Mouse (Mus musculus): ENCODE data around the gene Tmem263. TPM values are rescaled to one million over a fixed set of nuclear protein-coding genes. Genes with fewer than 3 reads are reported as not detected.

Tmem263 gene
- total and polyA plus RNA-seq, 3 experiments, result 12.0 to 27.9 (median 19.8) TPM

DNA sequence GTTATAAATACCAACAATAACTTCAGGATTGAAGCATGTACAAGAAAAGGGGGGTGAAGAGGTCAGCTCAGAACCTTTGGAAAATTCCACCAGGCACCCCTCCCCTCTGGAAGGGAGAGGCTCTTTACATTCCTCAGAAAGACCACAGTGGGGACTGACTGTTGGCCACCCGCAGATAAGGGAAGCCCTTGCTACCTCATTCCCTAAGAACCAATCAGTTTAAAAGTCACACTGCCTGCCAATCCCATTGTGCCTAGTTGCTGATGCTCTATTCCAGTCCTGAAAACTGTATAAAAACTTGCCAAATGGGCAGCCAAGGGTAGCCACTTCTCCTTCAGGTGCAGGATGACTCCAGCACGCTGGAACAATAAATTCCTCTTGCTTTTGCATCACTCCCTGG is 47.6 kb upstream of the Tmem263 start:
- no peaks in the 10 kb centered on the region for H3K4me1 ChIP-seq (ENCODE audit: control insufficient read depth in 1 of 2, insufficient read depth in 2 of 2)
- H3K36me3 ChIP-seq (replicated peaks in 1 of 2; ENCODE audit: control insufficient read depth in 1 of 2, insufficient read depth in 1 of 2, low read length in 1 of 2), result no peaks in the 10 kb centered on the region
- DNase-seq (ENCODE audit: extremely low read depth), result no peak
- dilution Hi-C loops (cut with MboI; ENCODE audit: extremely low pct_ligation_motif_present, extremely low pct_unique_long_range_greater_than_20kb, low sequenced_read_pairs) (no loop called here), in situ Hi-C loops (cut with MboI; ENCODE audit: low pct_ligation_motif_present, low pct_unique_long_range_greater_than_20kb, low sequenced_read_pairs) (no loop called here)
- no peaks in the 10 kb centered on the region for H3K27me3 ChIP-seq (replicated peaks)
- H3K9me3 ChIP-seq (replicated peaks; ENCODE audit: low read length), result no peaks in the 10 kb centered on the region
- no peak overlapping the region for H3K4me3 ChIP-seq (replicated peaks in 1 of 3; ENCODE audit: low read depth in 2 of 3, low read length in 2 of 3, poor library complexity in 1 of 3)
- TF ChIP-seq UBTF (IDR thresholded peaks at IDR 0.05; ENCODE audit: low read depth, low read length) (no peak), JUN (IDR thresholded peaks at IDR 0.05; ENCODE audit: insufficient read depth, low read depth, low read length) (no peak), GABPA (IDR thresholded peaks at IDR 0.05; ENCODE audit: insufficient replicate concordance, low read depth, low read length) (no peak), EP300 (IDR thresholded peaks at IDR 0.05; ENCODE audit: low read length) (no peak), NELFE (IDR thresholded peaks at IDR 0.05; ENCODE audit: low read depth, low read length) (no peak), NRF1 (IDR thresholded peaks at IDR 0.05; ENCODE audit: low read depth, low read length) (no peak), MAZ (IDR thresholded peaks at IDR 0.05; ENCODE audit: low read depth, low read length) (no peak), BHLHE40 (IDR thresholded peaks at IDR 0.05; ENCODE audit: low read depth, low read length) (no peak)
- no peak overlapping the region for H3K27ac ChIP-seq (ENCODE audit: insufficient read depth, low read depth)
- no peaks in the 10 kb centered on the region for H3K79me2 ChIP-seq (replicated peaks; ENCODE audit: control insufficient read depth, extremely low read depth, insufficient read depth, poor library complexity, severe bottlenecking)
- H3K4me2 ChIP-seq (ENCODE audit: insufficient read depth, low read depth, poor library complexity, severe bottlenecking), result no peak overlapping the region
- H3K9ac ChIP-seq (ENCODE audit: insufficient read depth, low read depth), result no peak overlapping the region

DNA sequence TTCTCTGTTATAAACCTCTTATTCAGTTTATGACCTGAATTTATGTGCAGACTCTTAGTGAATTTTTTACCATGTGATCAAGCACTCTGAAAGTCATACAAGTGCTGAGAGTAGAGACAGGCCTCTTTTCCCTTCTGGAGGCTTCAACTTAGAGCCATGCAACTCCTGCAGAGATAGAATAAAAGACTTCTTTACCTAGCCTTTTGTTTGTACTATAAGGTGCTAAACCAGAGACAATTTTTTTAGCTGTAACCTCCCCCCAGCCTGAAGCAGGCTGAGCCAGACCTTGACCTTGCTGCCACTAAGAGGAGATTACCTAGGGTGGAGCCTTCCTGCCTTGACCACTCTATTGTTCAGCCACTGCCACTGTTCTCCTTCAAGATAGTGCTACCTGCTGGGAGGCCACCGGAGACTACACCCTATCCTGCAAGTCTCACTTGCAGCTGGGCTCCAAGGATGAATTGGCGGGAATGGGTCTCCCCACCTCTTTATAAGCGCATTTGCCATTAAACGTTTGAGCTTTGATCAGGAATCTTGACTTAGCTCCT is 30.7 kb upstream of the Tmem263 start:
- dilution Hi-C loops (cut with MboI; ENCODE audit: extremely low pct_ligation_motif_present, extremely low pct_unique_long_range_greater_than_20kb, low sequenced_read_pairs) (no loop called here), in situ Hi-C loops (cut with MboI; ENCODE audit: low pct_ligation_motif_present, low pct_unique_long_range_greater_than_20kb, low sequenced_read_pairs) (no loop called here)
- Histone ChIP-seq H3K79me2 (replicated peaks; ENCODE audit: control insufficient read depth, extremely low read depth, insufficient read depth, poor library complexity, severe bottlenecking) (no peaks in the 10 kb centered on the region), H3K27ac (ENCODE audit: insufficient read depth, low read depth) (no peak overlapping the region), H3K36me3 (replicated peaks in 1 of 2; ENCODE audit: control insufficient read depth in 1 of 2, insufficient read depth in 1 of 2, low read length in 1 of 2) (no peaks in the 10 kb centered on the region), H3K9ac (ENCODE audit: insufficient read depth, low read depth) (no peak overlapping the region), H3K27me3 (replicated peaks) (no peaks in the 10 kb centered on the region), H3K9me3 (replicated peaks; ENCODE audit: low read length) (no peaks in the 10 kb centered on the region), H3K4me1 (ENCODE audit: control insufficient read depth in 1 of 2, insufficient read depth in 2 of 2) (no peaks in the 10 kb centered on the region), H3K4me3 (replicated peaks in 1 of 3; ENCODE audit: low read depth in 2 of 3, low read length in 2 of 3, poor library complexity in 1 of 3) (no peak overlapping the region), H3K4me2 (ENCODE audit: insufficient read depth, low read depth, poor library complexity, severe bottlenecking) (no peak overlapping the region)
- no peak for DNase-seq (ENCODE audit: extremely low read depth)
- no peak for TF ChIP-seq EP300 (IDR thresholded peaks at IDR 0.05; ENCODE audit: low read length)
- no peak for TF ChIP-seq ZKSCAN1 (IDR thresholded peaks at IDR 0.05; ENCODE audit: borderline replicate concordance, low read depth, low read length)
- TF ChIP-seq USF1 (IDR thresholded peaks at IDR 0.05; ENCODE audit: low read depth, low read length), result no peak
- no peak for TF ChIP-seq ZC3H11A (IDR thresholded peaks at IDR 0.05; ENCODE audit: low read depth, low read length)
- no peak for TF ChIP-seq POLR2A (IDR thresholded peaks at IDR 0.05; ENCODE audit: low read depth, low read length)
- no peak for TF ChIP-seq MEF2A (IDR thresholded peaks at IDR 0.05; ENCODE audit: borderline replicate concordance, low read depth, low read length)
- no peak for TF ChIP-seq POLR2AphosphoS2 (IDR thresholded peaks at IDR 0.05; ENCODE audit: low read depth, low read length)
- TF ChIP-seq USF2 (conservative IDR thresholded peaks at IDR 0.05; ENCODE audit: low read depth, low read length), result no peak
- no peak for TF ChIP-seq ELF1 (IDR thresholded peaks at IDR 0.05; ENCODE audit: low read depth, low read length)
- no peak for TF ChIP-seq ZNF384 (IDR thresholded peaks at IDR 0.05; ENCODE audit: low read depth, low read length)
- no peak for TF ChIP-seq MAZ (IDR thresholded peaks at IDR 0.05; ENCODE audit: low read depth, low read length)
- no peak for TF ChIP-seq TCF12 (IDR thresholded peaks at IDR 0.05; ENCODE audit: low read depth, low read length)
- no peak for TF ChIP-seq NRF1 (IDR thresholded peaks at IDR 0.05; ENCODE audit: low read depth, low read length)
- no peak for TF ChIP-seq CTCF (conservative IDR thresholded peaks at IDR 0.05 in 1 of 2, IDR thresholded peaks at IDR 0.05 in 1 of 2; ENCODE audit: low read depth in 2 of 2, low read length in 2 of 2)
- TF ChIP-seq KAT2A (IDR thresholded peaks at IDR 0.05; ENCODE audit: insufficient replicate concordance, low read length), result no peak
- no peak for TF ChIP-seq ETS1 (conservative IDR thresholded peaks at IDR 0.05; ENCODE audit: low read depth, low read length)
- TF ChIP-seq SMC3 (IDR thresholded peaks at IDR 0.05; ENCODE audit: low read depth, low read length), result no peak
- no peak for TF ChIP-seq BHLHE40 (IDR thresholded peaks at IDR 0.05; ENCODE audit: low read depth, low read length)
